Mouse (Mus musculus) erythroblast, embryonic 14.5 days (primary cell): ENCODE results near the gene Gm10964. TPM values are rescaled to one million over a fixed set of nuclear protein-coding genes. Genes with fewer than 3 reads are reported as not detected.

Experiments used
- H3K27me3 ChIP-seq: 2 replicates; pipeline ENCODE4 v1.6.1; 2012; ENCODE audit warnings: inconsistent platforms; ENCODE audit not compliant: control insufficient read depth
- H3K36me3 ChIP-seq: 2 replicates; pipeline ENCODE4 v1.6.1; 2012; ENCODE audit warnings: mild to moderate bottlenecking, inconsistent platforms; ENCODE audit not compliant: control insufficient read depth
- H3K4me1 ChIP-seq: 2 replicates; pipeline ENCODE4 v1.6.1; 2012; ENCODE audit warnings: inconsistent platforms; ENCODE audit not compliant: control insufficient read depth
- H3K4me3 ChIP-seq: replicated peaks from 2 replicates; pipeline ENCODE3; 2012; ENCODE audit warnings: moderate library complexity, mild to moderate bottlenecking, inconsistent platforms
- H3K9me3 ChIP-seq: 2 replicates; pipeline ENCODE4 v1.6.1; 2012; ENCODE audit warnings: low read length, inconsistent platforms, mixed read lengths; ENCODE audit not compliant: control insufficient read depth
- GATA1 ChIP-seq: IDR thresholded peaks from 2 replicates; pipeline ENCODE4 v1.6.1; 2012; ENCODE audit warnings: low read length, inconsistent platforms, mixed read lengths
- TAL1 ChIP-seq: IDR thresholded peaks from 3 replicates; pipeline ENCODE4 v1.6.1; 2012; ENCODE audit warnings: low read length, inconsistent platforms, mixed read lengths
- polyA plus RNA-seq: library from polyadenylated mRNA; stranded (reverse); fragments of >175 nt; gene quantifications from 2 replicates; pipeline ENCODE4 v1.2.3, GENCODE M21; 2012

The Gm10964 gene
- polyA plus RNA-seq, 1 experiment: not detected

DNA sequence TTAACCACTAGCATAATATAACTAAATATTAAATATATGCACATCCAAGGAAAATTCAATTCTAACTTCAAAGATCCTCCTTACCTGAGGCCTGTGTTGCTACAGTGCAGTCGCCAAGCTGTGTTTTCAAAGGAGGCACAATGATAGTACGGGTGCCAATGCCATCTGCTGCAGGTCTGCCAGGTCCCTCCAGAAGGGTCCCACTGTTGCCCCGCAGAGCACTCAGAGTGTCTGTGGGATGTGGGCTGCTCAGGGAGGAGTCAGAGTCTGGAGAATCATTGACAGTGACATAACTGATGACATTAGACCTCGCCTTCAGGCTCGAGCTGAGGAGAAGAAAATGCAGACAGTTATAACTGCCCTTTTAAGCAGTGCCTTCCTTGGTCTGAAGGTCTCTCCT is 7.5 kb downstream of the Gm10964 start:
- TF ChIP-seq TAL1 (no peak), GATA1 (no peak)
- Histone ChIP-seq H3K4me1 (peaks cover 6% of the 10 kb centered on the region), H3K36me3 (peaks cover 100% of the 10 kb centered on the region), H3K4me3 (no peak overlapping the region), H3K9me3 (no peaks in the 10 kb centered on the region), H3K27me3 (no peaks in the 10 kb centered on the region)

DNA sequence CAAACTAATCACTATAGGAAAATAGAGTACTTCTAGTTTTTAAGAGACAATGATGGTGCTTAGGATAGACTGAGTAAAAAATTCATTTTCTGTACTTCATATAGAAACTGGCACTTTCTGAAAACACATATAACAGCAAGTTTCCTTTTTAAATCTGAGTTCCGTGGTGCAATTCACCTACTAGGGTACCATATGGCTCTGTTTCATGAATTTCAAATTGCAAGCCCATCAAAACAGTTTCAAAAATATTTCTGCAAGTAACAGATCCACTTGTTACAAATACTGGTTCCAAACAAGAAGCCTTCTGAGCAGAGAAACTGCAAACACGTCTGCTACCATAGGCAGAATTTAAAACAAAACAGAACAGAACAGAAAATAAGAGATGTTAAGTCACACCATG is 12.4 kb downstream of the Gm10964 start:
- Histone ChIP-seq H3K4me1 (peaks cover 2% of the 10 kb centered on the region), H3K4me3 (no peak overlapping the region), H3K27me3 (no peaks in the 10 kb centered on the region), H3K36me3 (peaks cover 100% of the 10 kb centered on the region), H3K9me3 (no peaks in the 10 kb centered on the region)
- TF ChIP-seq TAL1 (no peak), GATA1 (no peak)

DNA sequence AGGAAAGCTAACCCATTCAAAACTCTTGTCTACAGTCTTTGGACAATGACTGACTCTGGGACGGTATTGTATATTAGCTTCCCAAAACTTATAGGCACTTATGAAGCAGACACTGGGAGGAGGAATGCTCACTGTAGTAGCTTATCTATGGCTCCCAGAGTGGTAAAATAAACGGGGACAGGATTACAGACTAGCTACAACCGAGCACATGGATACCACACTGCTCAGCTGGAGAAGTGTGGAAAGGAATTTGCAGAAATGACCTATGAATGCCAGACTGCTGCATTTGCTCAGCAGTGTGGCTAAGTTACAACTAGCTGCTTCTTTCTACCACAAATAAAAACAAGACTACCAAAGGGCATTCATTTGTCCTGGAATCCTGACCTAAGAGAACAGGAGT is 16.2 kb downstream of the Gm10964 start:
- Histone ChIP-seq H3K9me3 (no peaks in the 10 kb centered on the region), H3K4me3 (no peak overlapping the region), H3K4me1 (peaks cover 10% of the 10 kb centered on the region), H3K27me3 (no peaks in the 10 kb centered on the region), H3K36me3 (peaks cover 100% of the 10 kb centered on the region)
- TF ChIP-seq TAL1 (no peak), GATA1 (no peak)

DNA sequence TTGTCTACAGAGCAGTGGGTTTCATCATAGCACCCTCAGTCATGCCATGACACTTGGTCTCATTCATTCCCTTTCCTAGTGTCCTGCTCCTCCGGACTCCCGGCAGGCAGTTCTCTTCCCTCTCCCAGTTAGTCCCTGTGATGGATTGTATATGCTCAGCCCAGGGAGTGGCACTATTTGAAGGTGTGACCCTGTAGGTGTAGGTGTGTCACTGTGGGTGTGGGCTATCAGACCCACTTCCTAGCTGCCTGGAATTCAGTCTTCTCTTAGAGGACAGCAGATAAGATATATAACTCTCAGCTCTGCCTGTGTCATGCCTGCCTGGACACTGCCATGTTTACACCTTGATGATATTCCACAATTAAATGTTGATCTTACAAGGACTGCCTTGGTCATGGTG is 17.8 kb downstream of the Gm10964 start:
- Histone ChIP-seq H3K9me3 (no peaks in the 10 kb centered on the region), H3K36me3 (peaks cover 99% of the 10 kb centered on the region), H3K4me3 (no peak overlapping the region), H3K27me3 (no peaks in the 10 kb centered on the region), H3K4me1 (peaks cover 10% of the 10 kb centered on the region)
- TF ChIP-seq GATA1 (no peak), TAL1 (no peak)

DNA sequence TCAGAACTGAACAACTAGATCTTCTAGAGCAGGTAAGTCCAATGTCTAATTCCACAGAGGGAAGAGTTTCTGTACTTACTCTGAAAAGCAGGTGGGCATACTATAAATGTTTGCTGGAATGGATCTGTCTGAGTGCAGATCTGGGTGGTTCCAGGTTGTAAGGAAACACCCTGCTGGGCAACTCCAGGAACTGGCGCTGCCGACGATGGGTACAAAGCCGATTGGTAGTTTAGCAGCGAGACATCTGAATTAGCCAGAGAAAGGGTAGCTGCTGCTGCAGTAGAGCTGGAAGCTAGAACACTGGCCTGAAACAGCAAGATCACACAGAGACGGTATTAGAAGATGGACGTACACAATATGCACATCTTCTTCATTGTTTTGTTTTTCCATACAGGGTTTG is 19.3 kb downstream of the Gm10964 start:
- TF ChIP-seq GATA1 (no peak), TAL1 (no peak)
- Histone ChIP-seq H3K4me1 (peaks cover 10% of the 10 kb centered on the region), H3K4me3 (no peak overlapping the region), H3K27me3 (no peaks in the 10 kb centered on the region), H3K36me3 (peaks cover 99% of the 10 kb centered on the region), H3K9me3 (no peaks in the 10 kb centered on the region)

DNA sequence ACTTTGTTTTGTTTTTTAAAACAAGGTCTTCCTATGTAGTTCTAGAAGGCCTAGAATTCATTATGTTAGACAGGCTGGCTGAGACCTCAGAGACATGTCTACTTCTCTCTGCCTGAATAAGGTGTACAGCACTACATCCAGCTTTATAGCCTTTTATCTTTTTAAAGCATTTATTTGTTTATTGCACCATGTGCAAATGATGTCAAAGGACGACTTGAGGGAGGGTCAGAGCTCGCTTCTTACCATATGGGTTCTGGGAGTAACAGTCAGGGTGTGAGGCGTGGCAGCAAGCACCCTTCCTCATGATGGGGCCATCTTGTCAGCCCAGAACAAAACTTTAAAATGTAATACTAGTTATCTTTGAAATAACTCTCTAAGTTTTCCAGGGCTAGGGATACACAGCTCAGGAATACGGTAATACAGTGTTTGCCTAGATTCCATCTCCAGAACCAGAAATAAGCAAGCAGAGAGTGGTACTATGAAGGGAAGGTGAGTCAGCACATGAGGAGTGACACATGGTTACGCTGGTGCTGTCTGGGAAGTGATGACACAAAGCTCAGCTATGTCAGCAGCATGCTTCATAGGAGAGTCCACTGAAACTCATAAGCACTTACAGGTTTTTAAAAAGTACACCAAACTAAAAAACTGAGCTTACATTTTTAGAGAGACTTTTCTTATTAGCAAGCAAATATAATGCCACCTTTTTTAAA is 20.2 kb downstream of the Gm10964 start:
- H3K4me3 ChIP-seq: no peak overlapping the region
- peaks cover 99% of the 10 kb centered on the region for H3K36me3 ChIP-seq
- peaks cover 10% of the 10 kb centered on the region for H3K4me1 ChIP-seq
- no peaks in the 10 kb centered on the region for H3K27me3 ChIP-seq
- H3K9me3 ChIP-seq: no peaks in the 10 kb centered on the region
- no peak for TF ChIP-seq GATA1
- no peak for TF ChIP-seq TAL1

DNA sequence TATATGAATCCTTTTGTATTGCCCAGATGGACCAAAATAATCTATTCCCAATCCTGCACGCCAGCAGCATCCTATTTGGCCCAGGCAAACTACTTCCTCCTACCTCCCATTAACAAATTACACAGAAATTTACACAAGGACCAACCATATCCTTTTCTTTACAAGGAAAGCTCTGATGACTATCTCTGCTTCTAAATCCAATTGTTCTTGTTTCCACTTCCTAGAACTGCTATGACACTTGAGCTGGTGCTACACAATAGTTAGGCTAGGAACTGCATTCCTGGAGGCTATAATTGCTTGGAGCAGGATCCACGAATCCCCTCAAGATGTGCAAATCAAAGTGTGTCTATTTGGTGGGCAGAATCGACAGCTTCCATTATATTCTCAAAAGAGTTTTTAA is 27.6 kb downstream of the Gm10964 start:
- Histone ChIP-seq H3K4me1 (peaks cover 16% of the 10 kb centered on the region), H3K36me3 (peaks cover 99% of the 10 kb centered on the region), H3K9me3 (no peaks in the 10 kb centered on the region), H3K4me3 (no peak overlapping the region), H3K27me3 (no peaks in the 10 kb centered on the region)
- no peak for TF ChIP-seq TAL1
- TF ChIP-seq GATA1: no peak

DNA sequence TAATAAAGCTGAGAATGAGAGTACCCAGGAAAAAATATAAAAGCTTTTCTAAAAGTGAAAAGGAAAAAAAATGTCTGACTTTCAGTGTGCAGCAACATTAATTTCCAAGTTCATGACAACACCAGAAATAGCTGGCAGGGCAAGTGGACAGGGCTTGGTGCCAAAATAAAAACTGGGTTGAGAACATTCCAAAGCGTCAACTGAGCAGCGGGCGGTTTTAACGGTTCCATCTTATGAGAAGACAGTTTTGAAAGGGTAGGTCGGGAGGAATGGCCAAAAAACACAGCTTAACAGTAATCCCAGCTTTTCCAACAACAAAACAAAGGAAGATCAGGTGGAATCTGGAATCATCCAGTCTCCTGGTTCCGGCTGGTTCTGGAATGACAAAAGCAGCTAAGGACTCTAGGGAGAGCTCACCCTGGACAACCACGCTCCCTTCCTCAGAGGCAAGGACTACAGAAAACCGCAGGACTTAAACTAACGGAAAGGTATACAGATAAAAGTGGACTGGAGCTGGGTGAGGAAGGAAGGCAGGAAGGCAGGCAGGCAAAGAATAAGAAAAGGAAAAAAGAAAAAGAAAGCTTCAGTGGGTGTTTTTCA is 32.5 kb downstream of the Gm10964 start:
- Histone ChIP-seq H3K9me3 (no peaks in the 10 kb centered on the region), H3K4me3 (no peak overlapping the region), H3K4me1 (peaks cover 31% of the 10 kb centered on the region), H3K36me3 (peaks cover 100% of the 10 kb centered on the region), H3K27me3 (no peaks in the 10 kb centered on the region)
- TF ChIP-seq GATA1 (no peak), TAL1 (no peak)

DNA sequence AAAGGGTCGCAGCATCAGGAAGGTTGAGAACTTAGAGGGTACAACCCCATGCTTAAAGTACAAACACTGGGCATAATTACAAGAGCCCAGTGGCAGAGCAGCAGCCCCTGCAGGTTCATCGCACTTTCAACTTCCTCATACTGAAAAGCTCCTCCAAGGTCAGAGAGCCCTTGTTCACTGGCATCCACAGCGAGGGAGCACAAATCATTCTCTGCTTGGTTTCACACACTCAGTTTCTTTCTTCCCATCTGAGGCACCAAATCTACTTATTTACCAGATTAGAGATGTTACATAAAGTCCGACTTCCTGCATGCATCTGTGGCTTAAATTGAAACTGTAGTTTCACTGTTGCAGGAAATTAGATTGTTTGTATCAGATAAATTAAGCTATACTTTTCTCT is 33.7 kb downstream of the Gm10964 start:
- Histone ChIP-seq H3K4me1 (peaks cover 39% of the 10 kb centered on the region), H3K36me3 (peaks cover 100% of the 10 kb centered on the region), H3K4me3 (no peak overlapping the region), H3K27me3 (no peaks in the 10 kb centered on the region), H3K9me3 (no peaks in the 10 kb centered on the region)
- TF ChIP-seq GATA1: no peak

DNA sequence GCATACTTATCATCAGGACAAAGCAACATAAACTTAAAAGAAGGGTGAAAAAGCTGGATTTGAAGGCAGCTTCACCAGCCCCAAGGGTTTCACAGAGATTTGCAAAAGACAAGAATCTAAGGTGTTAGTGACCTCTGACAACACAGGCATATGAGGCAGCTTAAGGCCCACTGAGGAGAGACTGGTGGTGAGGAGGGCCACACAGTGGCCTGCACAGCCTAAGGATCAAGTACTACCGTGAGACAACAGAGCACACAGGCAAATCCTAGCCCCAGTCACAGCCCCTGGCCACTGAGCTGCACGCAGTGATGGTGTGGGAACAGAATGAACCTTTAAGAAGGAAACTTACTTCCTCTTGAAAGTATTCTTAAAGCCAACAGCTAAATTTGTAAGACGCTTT is 34.3 kb downstream of the Gm10964 start:
- no peak for TF ChIP-seq TAL1
- TF ChIP-seq GATA1: no peak
- Histone ChIP-seq H3K9me3 (no peaks in the 10 kb centered on the region), H3K4me1 (peaks cover 44% of the 10 kb centered on the region), H3K27me3 (no peaks in the 10 kb centered on the region), H3K36me3 (peaks cover 100% of the 10 kb centered on the region), H3K4me3 (no peak overlapping the region)
